Mouse (Mus musculus) CH12.LX (cell line): Measurements from ENCODE around the gene Vmn2r83.

Experiments used
- CHD1 ChIP-seq: IDR thresholded peaks from 2 replicates; pipeline ENCODE4 v1.6.1; 2012; ENCODE audit warnings: low read depth, low read length, improper control_type of control experiment, inconsistent platforms
- CTCF ChIP-seq, 2 experiments: IDR thresholded peaks in 1 of 2; conservative IDR thresholded peaks in 1 of 2; 2 replicates each; pipeline ENCODE4 v1.5.1; 2011 to 2012; ENCODE audit warnings: low read depth in 2 of 2, low read length in 2 of 2, improper control_type of control experiment in 1 of 2, inconsistent platforms in 1 of 2, mild to moderate bottlenecking in 1 of 2, moderate library complexity in 1 of 2
- HCFC1 ChIP-seq: IDR thresholded peaks from 2 replicates; pipeline ENCODE4 v1.6.1; 2012; ENCODE audit warnings: low read depth, mild to moderate bottlenecking, inconsistent platforms, low read length, improper control_type of control experiment
- JUND ChIP-seq: conservative IDR thresholded peaks from 2 replicates; pipeline ENCODE4 v1.6.1; 2011; ENCODE audit warnings: low read depth, low read length, improper control_type of control experiment

- TF ChIP-seq HCFC1: no peak
- no peak for TF ChIP-seq CTCF (conservative IDR thresholded peaks at IDR 0.05 in 1 of 2, IDR thresholded peaks at IDR 0.05 in 1 of 2; ENCODE audit: low read depth in 2 of 2, low read length in 2 of 2)
- TF ChIP-seq JUND: no peak
- TF ChIP-seq CHD1: no peak
Observed at GRCm38 (mm10) chr10:79536461-79537080, 68.0 kb downstream of the Vmn2r83 start.
